Mouse (Mus musculus): ENCODE measurements at regions not wholly inside any gene's neighbourhood (a gene's known extent, or its start where the extent isn't known, plus 50 kb on each side); places are given as distances from the start of the nearest gene placed in this dataset.
A peak's percentile ranks its signal among the peaks of the same experiment; 100 is the strongest.

DNA sequence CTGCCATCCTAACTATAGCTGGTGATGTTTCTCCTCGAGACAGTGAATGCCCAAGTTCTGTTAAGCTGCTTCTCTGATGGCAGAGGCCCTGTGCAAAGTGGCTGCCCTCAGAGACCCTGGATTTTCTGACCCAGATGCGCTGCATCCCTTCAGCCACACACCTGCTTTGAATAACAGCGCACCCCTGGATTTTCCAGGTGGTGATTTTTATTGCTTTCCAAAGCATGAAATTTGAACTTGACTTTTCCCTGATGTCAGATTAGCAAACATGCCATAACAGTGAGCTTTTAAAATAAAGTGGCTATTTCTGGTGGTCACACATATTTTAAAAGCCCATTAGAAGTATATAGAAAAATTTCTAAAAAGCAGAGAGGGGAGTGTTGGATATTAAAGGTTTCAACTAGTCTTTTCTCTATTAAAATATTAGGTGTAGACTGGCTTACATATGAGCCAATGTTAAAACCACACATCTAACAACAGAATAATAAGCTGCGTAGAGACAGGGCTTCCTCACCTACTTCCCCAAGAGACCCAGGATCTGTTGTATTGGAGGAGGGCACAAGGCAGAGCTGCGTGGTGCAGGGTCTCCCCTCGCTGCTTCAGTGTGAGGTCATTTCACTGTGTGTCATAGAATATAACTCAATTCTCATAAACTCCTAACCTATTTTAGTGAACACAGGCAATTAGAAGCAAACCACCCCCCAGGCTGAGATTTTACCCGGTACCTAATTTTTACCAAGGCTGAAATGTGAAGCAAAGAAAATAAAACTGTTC lies 280.3 kb downstream of the Ccdc91 start:
- no peak for DNase-seq (ENCODE audit: low read depth, low spot score)

DNA sequence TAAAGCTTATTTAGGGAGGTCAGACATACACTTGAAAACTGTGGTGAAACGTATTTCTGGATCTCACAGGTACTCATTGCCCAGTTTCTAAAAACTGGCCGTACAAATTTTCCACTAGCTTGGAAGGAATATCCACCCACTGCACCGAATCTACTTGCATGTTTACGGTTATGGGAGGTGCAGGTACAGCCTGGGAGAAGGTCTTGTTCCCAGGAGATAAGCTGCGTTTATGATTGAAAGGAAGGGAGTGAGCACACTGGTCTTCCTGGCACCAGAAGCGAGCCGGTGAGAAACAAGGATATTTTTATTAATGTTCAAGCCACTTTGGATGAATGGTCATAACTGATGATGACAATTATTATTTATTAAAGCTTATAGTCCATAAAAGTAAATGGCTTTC lies 283.9 kb downstream of the Ccdc91 start:
- DNase-seq (ENCODE audit: low read depth, low spot score) = no peak

- DNase-seq (ENCODE audit: low read depth, low spot score) = no peak
These were observed 284.5 kb downstream of the Ccdc91 start for GRCm38 (mm10) chr6:147760113-147760512.

DNA sequence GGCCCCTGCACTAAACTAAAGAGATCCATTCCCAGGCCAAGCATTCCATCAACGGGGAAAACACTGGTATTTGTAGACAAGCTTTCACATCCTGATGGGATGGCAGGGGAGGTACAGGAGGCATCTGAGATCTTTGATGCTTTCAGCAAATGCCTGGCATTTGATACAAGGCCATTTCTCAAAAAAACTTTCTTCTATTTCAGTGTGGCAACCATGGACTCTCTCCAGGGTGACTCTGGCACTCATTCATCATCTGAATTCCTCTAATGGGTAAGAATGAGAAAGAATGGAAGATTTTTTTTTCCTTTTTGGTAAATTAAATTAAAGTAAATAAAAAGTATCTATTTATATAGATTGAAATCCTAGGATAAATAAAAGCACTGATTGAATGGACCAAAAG lies 281.8 kb upstream of the Far2 start:
- DNase-seq (ENCODE audit: low read depth, low spot score) = no peak

DNA sequence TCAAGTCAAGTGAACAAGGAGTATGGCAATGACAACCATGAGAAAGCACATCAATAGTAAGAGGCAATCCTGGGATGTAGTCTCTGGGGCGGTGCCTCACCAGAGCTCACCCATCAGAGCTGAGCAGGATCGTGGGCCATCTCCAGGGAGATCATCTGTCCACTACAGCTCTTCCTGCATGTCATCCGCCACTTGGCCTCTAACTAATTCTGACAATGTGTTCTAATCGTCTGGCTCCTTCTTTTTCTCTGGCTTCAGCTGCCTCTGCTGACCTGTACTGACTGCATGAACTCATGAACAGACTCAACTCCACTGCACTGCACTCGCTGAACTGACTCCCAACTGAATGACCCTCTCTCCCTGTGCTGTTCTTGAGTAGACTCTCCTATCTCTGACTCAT lies 277.9 kb upstream of the Far2 start:
- no peak for DNase-seq (ENCODE audit: low read depth, low spot score)

DNA sequence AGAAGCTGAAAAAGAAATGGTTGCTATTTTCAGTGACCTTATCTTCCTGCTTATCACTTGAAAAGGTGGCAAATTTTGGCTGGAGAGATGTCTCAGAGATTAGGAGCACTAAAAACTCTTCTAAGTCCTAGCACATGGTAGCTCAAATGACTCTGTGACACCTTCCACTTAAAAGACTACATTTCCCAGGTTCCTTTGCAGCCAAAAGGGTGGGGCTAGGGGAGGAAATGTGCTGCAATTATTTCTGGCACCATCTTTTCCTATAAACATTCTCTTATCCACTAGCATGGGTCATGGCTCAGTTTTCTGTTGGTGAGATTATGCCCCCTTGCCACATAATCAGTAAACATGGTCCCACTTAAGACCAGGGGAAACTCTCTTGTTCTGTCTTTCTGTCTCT lies 277.0 kb upstream of the Far2 start:
- DNase-seq (ENCODE audit: low read depth, low spot score) = no peak

GRCm38 (mm10) chr6:147771411-147771810 lies 275.6 kb upstream of the Far2 start:
- no peak for DNase-seq (ENCODE audit: low read depth, low spot score)

DNA sequence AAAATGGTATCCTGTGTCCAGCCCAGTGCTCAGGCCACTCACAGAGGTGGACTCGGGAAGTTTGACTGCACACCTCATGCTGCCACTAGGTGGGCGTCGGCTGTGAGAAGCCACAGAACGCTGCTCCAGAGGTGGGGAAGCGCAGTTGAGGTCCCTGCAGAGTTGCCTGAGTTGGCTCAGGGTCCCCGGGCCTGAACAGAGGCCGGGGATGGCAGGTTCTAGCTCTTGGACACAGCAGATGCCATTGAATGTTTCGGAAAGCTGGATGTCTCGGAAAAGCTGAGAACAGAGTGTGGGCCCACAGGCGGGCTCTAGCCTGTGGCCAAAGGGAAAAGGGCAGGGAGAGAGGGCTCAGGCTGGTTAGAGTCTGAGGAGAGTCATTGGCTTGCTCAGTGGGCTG lies 273.2 kb upstream of the Far2 start:
- DNase-seq (ENCODE audit: low read depth, low spot score) = no peak

DNA sequence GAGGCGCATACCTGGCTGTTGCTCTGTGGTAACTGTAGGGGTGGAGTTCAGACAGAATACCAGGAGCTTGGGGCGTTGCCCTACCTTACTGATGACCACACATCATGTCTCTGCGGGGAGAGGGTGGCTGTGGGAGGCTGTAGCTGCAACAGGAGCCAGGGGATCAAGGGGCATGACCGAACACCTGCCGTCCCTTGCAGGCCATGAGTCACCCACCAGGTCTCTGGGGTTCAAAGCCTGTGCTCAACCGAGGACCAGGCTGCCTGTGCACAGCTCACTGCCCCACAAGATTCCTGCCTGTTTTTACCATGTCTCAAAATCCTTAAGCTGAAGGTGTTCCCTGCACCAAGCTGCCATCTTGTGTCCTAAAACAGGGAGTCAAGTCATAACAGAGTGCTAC lies 272.4 kb upstream of the Far2 start:
- no peak for DNase-seq (ENCODE audit: low read depth, low spot score)

DNA sequence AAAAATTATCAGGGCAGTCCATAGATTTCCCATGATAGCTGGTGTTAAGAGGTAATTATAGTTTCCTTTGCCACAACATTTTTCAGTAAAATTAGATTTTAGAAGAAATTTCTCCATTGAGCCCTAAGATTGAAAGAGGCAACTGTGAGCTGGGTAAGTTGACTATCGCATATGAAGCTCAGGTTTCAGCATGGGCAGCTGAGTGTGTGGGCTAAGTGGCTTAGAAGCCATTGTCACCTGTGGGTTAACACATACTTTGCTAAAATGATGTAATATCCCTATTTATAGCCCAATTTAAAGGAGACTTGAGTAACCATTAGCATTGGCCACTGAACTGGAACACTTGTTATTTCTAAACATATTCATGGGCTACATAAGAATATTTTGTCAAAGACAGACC lies 267.6 kb upstream of the Far2 start:
- DNase-seq (ENCODE audit: low read depth, low spot score) = no peak

GRCm38 (mm10) chr6:147784249-147784648 lies 262.8 kb upstream of the Far2 start:
- no peak for DNase-seq (ENCODE audit: low read depth, low spot score)

DNA sequence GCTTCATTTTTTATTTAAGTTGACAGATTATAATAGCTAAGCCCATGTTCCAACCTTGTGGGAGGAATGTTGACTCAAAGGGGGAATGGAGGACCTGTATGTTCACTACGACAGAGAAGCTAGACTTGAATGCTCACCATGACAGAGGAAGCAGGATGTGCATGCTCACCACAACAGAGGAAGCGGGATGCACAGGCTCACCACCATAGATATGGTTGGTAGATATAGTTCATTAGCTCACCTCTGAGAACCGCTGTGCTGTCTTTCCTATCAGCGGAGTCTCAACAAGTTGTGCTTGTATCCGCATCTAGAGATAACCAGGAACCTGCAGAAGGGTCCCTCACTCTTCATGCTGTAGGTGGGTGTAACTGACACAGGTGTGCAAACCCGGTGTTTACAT lies 262.2 kb upstream of the Far2 start:
- no peak for DNase-seq (ENCODE audit: low read depth, low spot score)

- DNase-seq (ENCODE audit: low read depth, low spot score) = no peak
These were observed 259.0 kb upstream of the Far2 start for GRCm38 (mm10) chr6:147788095-147788494.

- no peak for DNase-seq (ENCODE audit: low read depth, low spot score)
These were observed 257.9 kb upstream of the Far2 start for GRCm38 (mm10) chr6:147789112-147789511.

- DNase-seq (ENCODE audit: low read depth, low spot score) = no peak
These were observed 253.2 kb upstream of the Far2 start for GRCm38 (mm10) chr6:147793811-147794210.

GRCm38 (mm10) chr6:147794351-147794750 lies 252.7 kb upstream of the Far2 start:
- no peak for DNase-seq (ENCODE audit: low read depth, low spot score)

DNA sequence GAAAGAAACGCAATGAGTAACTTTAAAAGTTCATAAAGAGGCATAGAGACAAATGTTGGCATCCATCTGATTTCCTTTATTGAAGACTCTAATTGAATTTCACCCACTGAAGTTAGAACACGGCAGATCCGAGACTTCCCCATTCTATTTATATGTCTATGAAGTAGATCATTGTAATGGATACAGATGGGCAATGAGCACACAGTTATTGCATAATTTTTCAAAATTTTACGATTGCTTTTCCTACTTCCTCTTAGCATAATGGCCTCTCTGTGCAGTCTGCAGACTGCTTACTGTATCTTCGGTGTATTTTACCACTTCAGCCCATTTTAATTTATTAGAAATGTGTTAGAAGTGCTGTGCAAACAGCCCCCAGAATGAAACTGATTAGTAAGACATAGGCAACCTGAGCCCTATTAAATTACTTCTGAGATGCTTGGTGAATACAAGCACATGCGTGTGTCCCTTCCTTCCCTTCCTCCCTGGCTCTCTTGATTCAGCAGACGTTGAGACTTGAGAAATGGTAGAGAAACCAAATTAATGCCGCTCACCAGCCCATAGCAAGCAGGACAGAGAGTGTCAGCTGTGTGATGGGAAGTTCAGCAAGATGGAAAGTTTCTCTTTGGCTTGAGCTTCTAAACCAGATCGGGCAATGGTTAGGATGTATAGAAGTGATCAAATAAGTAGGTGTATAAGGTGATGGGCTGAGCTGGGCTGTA lies 247.9 kb upstream of the Far2 start:
- DNase-seq (ENCODE audit: low read depth, low spot score) = no peak

DNA sequence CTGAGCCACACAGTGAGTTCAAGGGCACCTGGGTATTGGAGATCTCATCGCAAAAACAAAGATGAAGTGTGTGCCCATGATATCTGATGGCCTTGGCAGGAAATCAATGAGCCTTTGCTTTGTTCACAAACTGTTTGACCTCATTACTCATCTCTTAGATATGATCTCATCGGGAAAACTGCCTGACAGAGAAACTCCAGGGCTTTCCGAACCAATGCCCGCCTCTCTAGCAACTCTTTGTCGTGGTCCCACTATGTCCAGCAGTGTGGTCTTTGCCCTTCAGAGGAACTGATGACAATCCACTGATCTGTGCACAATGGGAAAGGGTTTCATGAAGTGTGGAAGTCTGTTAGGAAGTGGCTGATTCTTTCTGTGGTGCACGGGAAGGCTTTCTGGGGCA lies 247.2 kb upstream of the Far2 start:
- DNase-seq (ENCODE audit: low read depth, low spot score) = no peak

DNA sequence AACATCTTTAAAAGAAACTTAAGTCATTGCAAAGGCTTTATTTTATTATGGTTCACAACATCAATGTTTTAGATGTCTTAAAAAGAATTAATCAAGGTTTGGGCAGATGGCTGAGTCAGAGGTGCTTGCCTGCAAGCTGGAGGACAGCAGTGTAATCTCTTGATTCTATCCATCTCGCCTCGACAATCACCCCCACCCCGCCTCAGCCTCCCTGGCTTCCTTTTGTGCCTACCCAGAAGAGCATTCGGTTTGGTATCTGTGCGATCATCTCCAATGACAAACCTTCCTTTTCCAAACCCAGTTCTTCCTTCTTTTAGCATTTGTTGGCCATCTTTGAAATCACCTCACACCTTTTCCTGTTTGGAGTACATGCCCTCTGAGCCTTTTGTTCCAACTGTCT lies 246.2 kb upstream of the Far2 start:
- no peak for DNase-seq (ENCODE audit: low read depth, low spot score)

DNA sequence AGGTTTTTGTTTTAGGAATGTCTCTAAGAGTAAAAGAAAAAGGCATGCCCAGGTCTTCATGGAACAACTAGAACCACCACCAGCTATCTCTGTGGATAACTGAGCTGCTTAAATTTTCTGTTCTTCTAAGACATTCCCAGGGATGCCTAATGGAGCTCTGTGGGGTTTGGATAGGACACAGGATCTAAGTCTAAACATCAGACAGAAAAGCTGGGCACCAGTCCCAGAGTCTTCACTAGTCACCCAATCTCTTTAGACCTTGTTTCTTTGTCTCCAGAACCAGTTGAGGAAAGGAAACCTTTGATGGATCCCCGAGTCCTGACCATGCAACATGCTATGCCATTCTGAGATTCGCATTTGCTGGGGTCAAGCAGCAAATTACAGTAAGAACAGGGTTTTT lies 243.2 kb upstream of the Far2 start:
- DNase-seq (ENCODE audit: low read depth, low spot score) = no peak

DNA sequence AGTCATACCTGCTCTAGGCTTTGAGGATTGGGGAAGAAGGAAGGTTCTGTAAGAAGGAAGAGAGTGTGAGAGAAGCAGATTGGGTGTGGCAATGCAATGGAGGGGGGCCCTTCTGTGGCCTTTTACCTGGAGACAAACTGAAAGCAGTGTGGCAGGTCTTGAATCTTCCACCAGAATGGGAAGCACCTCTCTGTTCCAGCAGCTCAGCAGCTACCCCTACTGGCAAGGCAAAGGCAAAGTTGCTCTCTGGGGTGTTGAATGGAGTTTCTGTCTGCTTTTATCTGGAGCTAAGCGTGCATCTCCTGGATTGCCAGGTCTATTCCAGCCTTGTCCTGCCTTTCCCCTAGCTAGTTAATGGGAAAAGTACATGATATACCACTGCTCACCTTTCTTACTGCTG lies 236.3 kb upstream of the Far2 start:
- peak; percentile 41 for DNase-seq (ENCODE audit: low read depth, low spot score)

DNA sequence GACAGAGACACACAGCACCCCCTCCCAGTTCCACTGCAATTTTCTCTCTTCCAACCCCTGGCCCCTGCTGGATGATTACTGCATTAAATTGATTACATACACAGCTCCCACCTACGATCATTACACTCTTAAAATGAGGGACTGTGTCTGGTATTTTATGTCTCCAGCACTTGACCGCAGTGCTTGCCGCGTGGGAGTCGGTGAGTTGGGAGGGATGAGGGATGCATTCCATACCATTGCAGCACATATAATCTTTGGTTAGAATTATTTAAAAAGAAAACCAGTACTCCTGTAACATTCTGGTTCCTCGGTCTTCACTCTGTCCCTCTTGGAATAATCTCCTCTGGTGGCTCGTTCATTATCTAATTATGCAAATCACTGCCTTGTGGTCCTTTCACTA lies 230.2 kb upstream of the Far2 start:
- DNase-seq (ENCODE audit: low read depth, low spot score) = no peak

DNA sequence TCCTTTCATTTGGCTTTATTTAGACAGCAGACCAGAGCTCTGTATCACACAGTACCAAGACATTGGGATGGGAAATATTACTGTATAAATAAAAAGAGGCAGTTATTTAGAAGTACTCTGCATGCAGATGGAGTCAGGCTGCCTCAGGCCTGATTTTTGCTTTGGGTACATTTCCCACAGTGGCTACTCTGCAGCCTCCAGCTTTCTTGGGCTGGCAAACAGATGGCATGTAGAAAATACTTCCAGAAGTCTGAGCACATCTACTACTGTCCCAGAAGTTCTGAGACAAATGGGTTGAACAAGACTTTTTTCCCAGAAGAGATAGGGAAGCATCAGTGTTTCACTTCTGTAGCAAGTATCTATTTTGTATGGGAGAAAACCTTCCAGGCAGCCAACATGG lies 229.8 kb upstream of the Far2 start:
- no peak for DNase-seq (ENCODE audit: low read depth, low spot score)

All from A20 (cell line).